Mouse (Mus musculus) adrenal gland, postnatal 10 days (tissue): ENCODE data around the gene Zkscan16. TPM values are rescaled to one million over a fixed set of nuclear protein-coding genes. Genes with fewer than 3 reads are reported as not detected.

Source experiments
- DNase-seq: peaks from one replicate; pipeline ENCODE4 v3.0.0; 2021; ENCODE audit warnings: mixed read lengths
- long read RNA-seq, 2 experiments: library from polyadenylated mRNA; stranded (forward); transcript quantifications; one replicate each; pipeline ENCODE4 v2.0.0; 2021
- total RNA-seq, 2 experiments: library from RNA; stranded (reverse); gene quantifications; 2 replicates each; pipeline ENCODE4 v1.2.3; 2021

The Zkscan16 gene
- total RNA-seq, result 1 to 10 TPM; 2.1 to 2.9 TPM
- long read RNA-seq, experiment 1, result 0 reads
- long read RNA-seq, experiment 2, partial matches to known transcripts, result 0 of 1 reads
- long read RNA-seq, experiment 2, other reads (novel, unspliced or antisense), result 1 of 1 reads

DNA sequence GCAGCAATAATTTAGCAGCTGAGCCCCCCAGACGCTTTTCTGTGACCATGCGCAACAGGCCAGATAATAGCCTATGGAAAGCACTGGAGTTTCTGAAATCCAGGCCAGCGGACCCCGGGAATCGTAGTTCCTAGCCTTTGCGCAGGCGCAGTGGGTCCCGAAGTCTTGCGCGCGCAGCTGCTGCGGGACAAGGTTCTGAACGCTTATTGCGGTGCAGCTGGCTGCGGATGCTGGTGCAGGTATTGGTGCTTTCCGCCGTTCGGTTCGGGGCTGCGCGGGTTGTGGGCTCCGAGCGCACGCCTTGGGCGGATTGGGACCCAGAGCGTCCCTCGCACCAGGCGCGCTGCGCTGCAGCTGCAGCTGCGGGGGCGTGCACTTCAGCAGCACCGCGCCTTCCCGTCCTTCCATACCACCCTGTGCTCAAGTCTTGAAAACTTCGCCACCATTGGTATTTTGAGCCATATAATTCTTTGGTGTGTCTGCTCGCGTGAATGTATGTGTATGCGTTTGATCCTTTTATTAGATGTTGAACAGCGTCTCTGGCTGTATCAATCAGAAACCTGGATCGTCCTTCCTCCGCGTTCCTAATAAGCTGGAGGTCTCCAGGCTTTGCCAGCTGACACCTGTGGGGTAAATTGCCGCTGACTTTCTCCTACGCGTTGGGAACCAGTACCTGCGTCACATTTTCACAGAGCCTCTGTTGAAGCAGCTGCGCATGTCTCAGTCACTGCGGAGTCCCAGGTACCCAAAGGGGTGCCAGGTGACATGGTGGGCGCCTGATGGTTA is at the start of gene Zkscan16:
Zkscan16 (plus strand) TSS at position 209 of the 786 bp plus-strand sequence.
- peak; percentile 88 for DNase-seq

DNA sequence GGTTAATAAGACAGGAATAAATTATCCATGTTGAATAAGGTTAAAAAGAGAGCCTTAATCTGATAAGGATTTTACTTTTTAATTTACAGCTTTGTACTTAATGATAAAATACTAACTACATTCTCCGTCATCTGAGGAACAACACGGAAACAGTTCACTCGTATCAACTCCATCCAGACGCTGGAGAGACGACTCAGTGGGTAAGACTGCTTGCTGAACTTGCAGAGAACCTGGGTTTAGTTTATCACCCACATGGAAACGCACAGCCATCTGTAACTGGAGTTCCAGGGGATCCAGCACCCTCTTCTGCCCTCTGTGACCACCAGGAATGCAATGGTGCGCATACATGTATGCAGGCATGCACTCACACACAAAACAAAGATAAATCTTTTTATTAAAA is 49.0 kb upstream of the Zkscan16 start:
- no peak for DNase-seq

- no peak for DNase-seq
These were observed 46.0 kb upstream of the Zkscan16 start for GRCm38 (mm10) chr4:58897436-58897835.

- DNase-seq, result peak; percentile 23
These were observed 45.1 kb upstream of the Zkscan16 start for GRCm38 (mm10) chr4:58898318-58898717.

- no peak for DNase-seq
These were observed 36.0 kb upstream of the Zkscan16 start for GRCm38 (mm10) chr4:58907453-58907852.

DNA sequence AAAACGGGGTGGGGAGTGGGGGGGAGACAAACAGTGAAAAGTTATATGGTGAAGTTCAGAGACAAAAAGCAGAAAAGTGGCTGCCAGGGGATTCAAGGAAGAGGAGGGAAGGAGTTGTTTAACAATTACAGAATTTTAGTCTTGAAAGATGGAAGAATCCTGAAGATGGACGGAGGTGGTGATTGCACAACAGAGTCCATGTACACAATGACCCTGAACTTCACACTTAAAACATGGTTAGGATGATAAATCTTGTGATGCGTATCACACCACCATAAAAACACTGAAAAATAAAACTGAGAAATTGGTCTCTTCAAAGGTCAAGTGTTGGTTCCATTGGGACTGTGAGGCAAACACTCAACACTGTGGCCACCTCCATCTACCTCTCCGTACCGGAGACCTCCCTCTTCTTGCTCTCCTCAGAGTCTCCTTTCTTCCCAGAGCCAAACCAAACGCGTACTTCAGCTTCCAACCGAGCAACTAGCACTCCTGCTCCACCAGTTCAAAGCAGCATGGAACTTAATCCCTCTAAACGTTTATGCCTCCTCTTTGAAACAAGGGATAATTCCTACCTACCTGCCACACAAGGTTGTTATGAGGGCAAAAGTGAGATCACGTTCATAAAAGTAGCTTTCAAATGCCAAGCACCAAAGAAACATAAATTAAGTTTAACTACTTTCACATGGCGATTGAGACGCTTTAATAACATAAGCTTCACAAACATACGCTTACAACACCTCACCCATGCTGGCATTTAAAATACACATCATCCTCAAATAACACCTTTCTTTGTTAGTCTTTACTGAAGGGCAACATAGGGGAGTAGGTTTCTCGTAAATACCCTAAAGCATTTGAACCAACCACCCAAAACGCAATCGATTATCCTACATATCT is 33.0 kb upstream of the Zkscan16 start:
- no peak for DNase-seq

DNA sequence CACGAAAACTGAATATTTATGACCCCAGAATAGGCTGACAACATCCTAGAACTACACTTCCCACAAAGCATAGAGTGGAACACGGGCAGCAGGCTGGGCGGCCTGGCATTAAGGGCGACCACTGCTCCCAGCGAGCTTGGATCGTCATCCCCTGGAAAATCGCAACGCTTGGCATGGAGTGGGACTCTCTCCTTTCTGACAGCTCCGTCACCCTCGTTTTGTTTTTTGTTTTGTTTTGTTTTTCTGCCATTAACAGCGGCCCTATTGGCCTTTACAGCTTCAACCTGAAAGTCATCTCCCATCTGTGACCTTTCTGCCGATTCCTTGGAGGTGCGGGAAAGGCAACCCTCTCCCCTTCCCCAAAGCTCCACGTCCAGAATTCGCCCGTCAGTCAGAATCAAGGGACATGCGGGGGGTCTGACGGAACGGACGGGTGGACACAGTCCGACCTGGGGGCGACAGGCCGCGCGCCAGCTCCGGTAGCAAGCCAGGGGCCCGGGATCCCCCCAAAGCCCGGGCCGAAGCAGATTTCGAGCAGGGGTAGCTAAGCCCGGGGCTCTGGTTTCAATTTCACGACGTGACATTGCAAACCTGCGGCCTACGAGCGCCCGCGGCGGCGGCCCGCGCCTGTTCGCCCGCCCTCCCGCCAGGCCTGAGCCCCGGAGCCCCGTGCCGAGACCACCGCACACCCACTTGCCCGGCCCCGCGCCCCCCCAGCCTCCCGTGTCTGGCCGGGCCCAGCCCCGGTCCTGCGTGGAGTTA is 32.2 kb upstream of the Zkscan16 start:
- peak; percentile 75 for DNase-seq

DNA sequence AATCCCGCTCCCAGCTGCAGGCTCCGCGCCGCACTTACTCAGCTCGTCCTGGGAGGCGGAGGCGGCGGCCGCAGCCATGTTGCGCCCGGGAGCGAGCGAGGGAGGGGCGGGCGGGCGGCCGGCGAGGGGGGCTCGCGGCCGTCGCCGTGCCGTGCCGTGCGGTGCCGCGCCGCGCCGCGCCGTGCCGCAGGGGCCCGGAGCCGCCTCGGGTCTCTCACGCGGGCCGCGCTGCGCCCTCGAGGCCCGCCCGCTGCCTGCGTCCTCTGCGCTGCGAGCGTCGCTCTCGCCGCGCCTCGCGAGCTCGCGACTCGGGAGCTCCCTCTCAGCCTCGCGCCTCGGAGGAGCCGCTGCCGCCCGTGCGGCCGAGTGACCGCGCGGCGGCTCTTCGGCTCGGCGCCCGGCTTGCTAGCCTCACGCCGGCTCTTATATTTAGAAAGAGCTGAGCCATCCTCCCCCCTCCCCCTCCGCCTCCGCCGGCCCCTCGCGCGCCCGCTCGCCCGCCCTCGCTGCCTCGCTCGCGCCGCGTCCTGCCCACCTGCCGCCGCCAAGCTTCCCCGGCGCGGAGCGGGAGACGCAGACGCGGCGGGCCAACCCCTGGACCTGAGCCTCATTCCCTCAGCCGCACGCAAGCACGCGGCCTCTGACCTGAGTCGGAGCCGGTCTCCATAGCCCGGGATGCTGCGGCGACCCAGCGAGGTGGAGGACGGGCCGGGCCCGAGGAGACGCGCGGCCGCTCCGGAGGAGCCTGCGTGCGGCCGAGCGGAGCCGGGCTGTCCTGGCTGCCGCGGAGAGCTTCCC is 31.4 kb upstream of the Zkscan16 start:
- peak; percentile 76 for DNase-seq

DNA sequence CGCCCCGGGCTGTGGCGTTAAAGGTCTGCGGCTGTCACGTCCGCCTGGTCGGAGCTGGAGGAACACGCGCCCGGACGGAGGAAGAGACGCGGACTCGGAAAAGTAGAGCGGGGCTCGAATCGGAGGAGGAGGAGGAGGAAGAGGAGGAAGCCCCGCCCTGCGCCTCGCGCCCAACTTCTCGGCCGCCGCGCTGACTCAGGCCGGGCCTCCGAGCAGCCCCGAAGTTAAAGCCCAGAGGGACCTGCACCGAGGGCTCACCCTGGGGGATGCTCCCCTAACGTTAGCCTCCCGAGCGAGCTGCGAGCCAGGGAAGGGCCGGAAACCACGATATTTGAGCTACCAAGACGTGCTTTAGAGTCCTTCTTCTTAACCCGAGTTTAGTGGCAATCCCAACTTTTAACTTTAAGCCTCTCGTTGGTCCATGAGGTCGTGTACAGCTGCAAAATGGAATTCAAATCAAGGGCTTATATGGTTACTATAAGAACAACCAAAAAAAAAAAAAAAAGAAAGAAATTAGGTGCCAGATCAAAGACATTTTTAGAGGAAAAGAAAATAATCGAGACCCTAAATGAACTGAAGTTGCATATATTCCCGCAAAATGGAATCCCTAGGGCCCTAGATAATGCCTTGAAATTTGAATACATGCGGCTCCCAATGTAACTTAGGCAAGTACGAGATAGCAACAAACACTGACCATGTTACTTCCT is 30.6 kb upstream of the Zkscan16 start, which contains the start of gene Ecpas:
Ecpas (minus strand) TSS at position 121 of the 707 bp plus-strand sequence.
- peak; percentile 90 for DNase-seq

DNA sequence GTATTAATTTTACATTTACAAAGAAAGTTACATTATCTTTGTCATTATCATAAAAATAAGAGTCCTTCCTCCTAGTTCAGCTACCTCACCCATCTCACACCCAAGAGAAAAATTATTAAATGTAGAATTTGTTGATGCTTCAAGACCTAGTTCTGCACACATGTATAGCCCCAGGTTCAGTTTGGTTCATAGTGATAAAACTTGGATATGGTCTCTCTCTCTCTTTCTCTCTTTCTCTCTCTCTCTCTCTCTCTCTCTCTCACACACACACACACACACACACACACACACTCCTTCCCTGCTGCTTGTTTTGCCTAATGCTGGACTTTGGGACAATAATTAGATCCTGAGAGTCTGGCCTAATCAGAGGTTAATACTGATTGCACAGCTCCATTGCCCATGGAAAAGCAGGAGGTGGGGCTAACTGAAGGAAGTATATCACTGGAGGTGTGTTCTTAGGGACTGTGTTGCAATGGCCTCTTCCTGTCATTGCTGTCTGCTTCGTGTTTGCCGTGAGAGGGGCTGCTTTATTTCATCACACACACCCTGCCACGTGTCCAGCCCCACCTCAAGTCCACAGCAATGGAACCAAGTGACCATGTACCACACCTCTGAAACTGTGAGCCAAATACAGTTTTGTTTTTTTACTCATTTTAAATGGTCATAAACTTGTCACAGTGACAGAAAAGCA is 29.9 kb upstream of the Zkscan16 start:
- peak; percentile 23 for DNase-seq

DNA sequence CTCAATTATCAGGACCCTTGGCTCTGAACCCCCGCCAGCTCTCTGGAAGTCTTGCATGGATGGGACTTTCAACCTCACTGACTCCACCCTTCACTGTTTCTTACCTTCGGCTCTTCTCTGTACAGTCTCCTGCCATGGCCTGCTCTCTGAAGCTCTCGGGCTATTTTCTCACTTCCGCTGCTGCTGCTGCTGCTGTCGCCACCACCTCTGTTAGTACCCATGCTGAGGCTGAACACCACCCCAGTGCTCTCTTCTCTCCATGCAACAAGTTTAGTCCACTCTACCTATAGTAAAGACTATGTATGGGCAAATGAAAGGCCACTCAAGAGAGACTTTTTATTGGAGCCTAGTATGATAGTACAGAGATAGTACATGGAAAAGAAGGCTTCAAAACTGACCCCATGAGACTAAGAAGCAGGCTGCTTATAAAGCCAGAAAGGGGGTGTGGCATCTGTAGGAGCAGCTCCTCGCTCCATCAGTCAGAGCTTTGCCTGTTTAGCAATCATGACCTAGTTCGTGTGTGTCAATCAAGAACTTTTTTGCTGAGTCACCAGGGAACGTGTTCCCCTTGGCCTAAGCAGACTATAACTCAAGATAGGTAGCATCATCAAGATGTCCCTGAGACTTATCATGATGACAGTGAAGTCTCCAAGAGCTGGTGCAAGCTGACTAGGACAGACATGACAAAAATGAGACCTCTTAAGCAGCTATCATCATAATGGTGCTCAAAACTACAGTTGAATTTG is 28.2 kb upstream of the Zkscan16 start:
- peak; percentile 35 for DNase-seq

DNA sequence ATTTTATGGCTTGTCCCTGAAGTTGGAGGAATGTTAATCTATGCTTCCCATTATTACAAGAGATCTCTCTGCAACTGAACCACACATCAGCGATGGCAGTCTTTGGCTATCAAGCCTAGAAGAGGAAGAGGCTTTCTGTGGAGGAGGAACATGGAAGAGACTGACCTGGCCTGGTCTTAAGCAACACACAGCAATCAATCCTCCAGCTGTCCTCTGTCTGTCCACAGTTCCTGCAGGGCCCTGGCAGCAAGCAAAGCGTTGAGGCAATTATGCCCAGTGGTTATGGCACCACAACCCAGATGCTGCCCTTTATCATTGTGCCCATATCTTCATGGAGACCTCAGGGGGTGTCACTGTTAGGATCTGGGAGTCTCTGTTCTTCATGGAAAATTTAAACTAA is 19.5 kb upstream of the Zkscan16 start:
- DNase-seq, result no peak

- no peak for DNase-seq
These were observed 17.8 kb upstream of the Zkscan16 start for GRCm38 (mm10) chr4:58925664-58926063.

DNA sequence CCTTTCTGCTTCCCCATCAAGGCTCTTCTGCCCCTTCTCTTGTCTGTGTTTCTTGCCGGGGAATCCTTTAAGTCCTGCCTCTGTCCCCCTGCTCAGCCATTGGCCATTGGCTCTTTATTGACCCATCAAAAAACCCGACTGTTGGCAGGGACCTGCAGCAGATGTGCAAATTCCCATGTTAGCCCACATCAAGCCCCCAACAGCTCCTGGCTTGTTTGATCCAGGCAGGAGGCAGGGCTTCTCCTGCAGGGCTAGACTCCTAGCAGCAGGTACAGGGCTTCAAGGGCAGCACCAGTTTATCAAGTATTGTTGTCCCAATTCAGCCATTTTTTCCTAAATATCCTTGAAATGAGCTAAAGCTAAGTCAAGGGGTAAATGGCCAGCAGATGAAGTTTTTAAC is 17.3 kb upstream of the Zkscan16 start:
- DNase-seq, result no peak

- DNase-seq, result no peak
These were observed 15.8 kb upstream of the Zkscan16 start for GRCm38 (mm10) chr4:58927661-58928060.

- no peak for DNase-seq
These were observed 10.9 kb upstream of the Zkscan16 start for GRCm38 (mm10) chr4:58932541-58932940.

GRCm38 (mm10) chr4:58934308-58934707 is 9.1 kb upstream of the Zkscan16 start:
- DNase-seq, result no peak

DNA sequence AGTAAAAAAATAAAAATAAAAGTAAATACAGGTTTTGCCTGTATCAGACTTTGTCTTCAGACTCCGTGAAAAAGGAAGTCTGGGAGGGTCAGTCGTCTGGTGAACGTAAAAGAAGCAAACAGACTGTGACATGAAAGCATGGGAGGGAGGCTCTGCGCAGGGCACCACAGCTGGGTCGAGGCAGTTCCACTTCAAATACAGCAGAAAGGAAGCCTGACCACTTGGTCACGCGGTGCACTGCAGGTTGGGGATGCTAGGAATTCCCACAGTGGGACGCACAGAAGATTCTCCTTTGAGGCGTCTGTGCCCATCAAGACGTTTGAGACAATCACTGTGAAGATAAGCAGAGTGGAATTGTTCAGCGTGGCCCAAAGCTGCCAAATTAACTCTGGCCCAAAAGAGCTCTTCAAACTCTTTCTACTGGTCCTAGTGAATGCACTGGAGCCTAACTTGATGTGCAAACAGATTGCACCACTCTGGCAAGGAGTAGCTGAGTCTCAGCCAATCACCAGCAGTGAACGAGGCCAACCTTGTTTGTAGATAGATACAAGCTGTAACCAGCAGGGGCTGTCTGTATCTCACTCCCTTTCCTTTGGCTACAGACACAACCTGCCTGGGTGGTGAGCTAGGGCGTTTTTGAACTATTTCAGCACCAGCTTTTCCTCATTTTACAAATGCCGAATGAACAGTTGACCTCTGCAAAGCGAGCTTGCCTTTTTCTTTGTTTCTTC is 8.5 kb upstream of the Zkscan16 start:
- peak; percentile 68 for DNase-seq
